Mouse (Mus musculus): ENCODE measurements around the gene Tex19.1. TPM values are rescaled to one million over a fixed set of nuclear protein-coding genes. Genes with fewer than 3 reads are reported as not detected.
A peak's percentile ranks its signal among the peaks of the same experiment; 100 is the strongest.

Tex19.1 gene
- total and polyA plus RNA-seq, 3 experiments = not detected

DNA sequence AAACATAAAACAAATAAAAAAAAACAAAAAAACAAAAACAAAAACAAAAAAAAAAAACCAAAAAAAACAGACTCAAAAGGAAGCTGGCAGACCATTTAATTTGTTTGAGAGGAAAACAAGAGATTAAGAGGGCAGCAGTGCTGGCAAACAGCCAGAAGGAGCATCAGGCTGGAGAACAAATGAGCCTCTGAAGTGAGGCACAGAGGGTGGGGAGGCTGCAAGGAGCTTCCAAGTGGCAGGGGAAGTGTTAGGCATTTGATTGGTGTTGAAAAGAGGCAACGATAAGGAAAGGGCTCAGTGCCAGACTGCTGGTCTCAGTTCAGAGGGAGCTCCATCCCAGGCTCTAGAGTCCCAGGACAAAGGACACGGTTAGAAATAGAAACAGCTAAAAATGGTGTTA, 36.0 kb upstream of the Tex19.1 start:
- H3K27me3 ChIP-seq (ENCODE audit: insufficient read depth, low read length) = peaks cover 18% of the 10 kb centered on the region
- ATAC-seq (ENCODE audit: extremely low read depth, insufficient number of reproducible peaks, low FRiP score, poor library complexity, severe bottlenecking) = no peak
- peaks cover 21% of the 10 kb centered on the region for H3K36me3 ChIP-seq (replicated peaks)
- no peak for DNase-seq (ENCODE audit: low spot score)
- peaks cover 7% of the 10 kb centered on the region for H3K4me1 ChIP-seq (ENCODE audit: insufficient read depth, low read depth, low read length)
- no peak overlapping the region for H3K4me3 ChIP-seq (ENCODE audit: low read depth, low read length)
- TF ChIP-seq POLR2AphosphoS5 (IDR thresholded peaks at IDR 0.05; ENCODE audit: insufficient replicate concordance, low read depth, low read length) = no peak
- no peak for TF ChIP-seq GATA2 (IDR thresholded peaks at IDR 0.05; ENCODE audit: borderline replicate concordance, low read depth, low read length)
- TF ChIP-seq TAL1 (conservative IDR thresholded peaks at IDR 0.05; ENCODE audit: low read depth, low read length) = no peak
- no peak for TF ChIP-seq CTCF (IDR thresholded peaks at IDR 0.05; ENCODE audit: low read depth, low read length)
- TF ChIP-seq GATA1 (IDR thresholded peaks at IDR 0.05; ENCODE audit: borderline replicate concordance, low read length) = no peak
- no peaks in the 10 kb centered on the region for H3K9me3 ChIP-seq (replicated peaks)

DNA sequence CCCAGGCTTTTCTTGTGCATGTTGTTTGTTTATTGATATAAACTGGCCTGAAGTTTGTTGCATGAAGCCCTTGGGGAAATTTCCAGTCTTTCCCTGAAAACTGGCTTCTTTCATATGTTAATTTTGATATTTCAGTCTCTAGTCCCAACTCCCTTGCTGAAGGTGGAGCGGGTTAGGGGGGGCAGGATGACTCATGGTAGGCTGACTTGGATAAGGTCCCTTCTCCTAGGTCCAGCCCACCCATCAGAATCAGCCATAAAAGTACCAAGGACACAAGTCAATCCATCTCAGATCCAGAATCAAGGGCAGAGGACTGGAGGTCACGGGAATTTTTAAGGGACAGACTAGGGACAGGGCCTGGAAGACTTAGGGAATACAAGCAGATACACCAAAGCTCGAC, 34.9 kb upstream of the Tex19.1 start:
- Histone ChIP-seq H3K4me1 (ENCODE audit: insufficient read depth, low read depth, low read length) (peaks cover 10% of the 10 kb centered on the region), H3K36me3 (replicated peaks) (peaks cover 23% of the 10 kb centered on the region), H3K27me3 (ENCODE audit: insufficient read depth, low read length) (peaks cover 18% of the 10 kb centered on the region), H3K4me3 (ENCODE audit: low read depth, low read length) (no peak overlapping the region), H3K9me3 (replicated peaks) (no peaks in the 10 kb centered on the region)
- TF ChIP-seq GATA1 (IDR thresholded peaks at IDR 0.05; ENCODE audit: borderline replicate concordance, low read length) = no peak
- no peak for TF ChIP-seq POLR2AphosphoS5 (IDR thresholded peaks at IDR 0.05; ENCODE audit: insufficient replicate concordance, low read depth, low read length)
- TF ChIP-seq CTCF (IDR thresholded peaks at IDR 0.05; ENCODE audit: low read depth, low read length) = no peak
- TF ChIP-seq GATA2 (IDR thresholded peaks at IDR 0.05; ENCODE audit: borderline replicate concordance, low read depth, low read length) = no peak
- TF ChIP-seq TAL1 (conservative IDR thresholded peaks at IDR 0.05; ENCODE audit: low read depth, low read length) = no peak
- DNase-seq (ENCODE audit: low spot score) = no peak
- no peak for ATAC-seq (ENCODE audit: extremely low read depth, insufficient number of reproducible peaks, low FRiP score, poor library complexity, severe bottlenecking)

DNA sequence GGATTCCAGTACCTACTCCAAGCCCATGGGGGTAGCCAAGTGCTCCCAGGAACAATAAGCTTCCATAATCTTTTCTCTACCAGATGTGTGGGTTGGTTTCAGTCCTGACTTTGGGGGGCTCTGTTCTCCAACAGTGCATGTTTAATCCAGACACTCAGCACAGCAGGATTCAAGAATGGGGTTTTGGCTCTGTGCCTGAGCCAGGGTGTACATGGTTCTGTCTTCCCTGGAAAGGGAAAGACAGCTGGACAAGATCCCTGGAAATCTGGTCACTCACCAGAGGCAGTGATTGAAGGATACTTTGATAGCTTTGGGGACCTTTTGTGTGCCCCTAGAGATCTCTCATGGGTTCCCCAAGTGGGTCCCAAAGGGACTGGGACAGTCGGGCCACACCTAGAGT, 34.3 kb upstream of the Tex19.1 start:
- ATAC-seq (ENCODE audit: extremely low read depth, insufficient number of reproducible peaks, low FRiP score, poor library complexity, severe bottlenecking) (no peak), DNase-seq (ENCODE audit: low spot score) (no peak)
- no peak overlapping the region for H3K4me3 ChIP-seq (ENCODE audit: low read depth, low read length)
- peaks cover 18% of the 10 kb centered on the region for H3K27me3 ChIP-seq (ENCODE audit: insufficient read depth, low read length)
- H3K36me3 ChIP-seq (replicated peaks) = peaks cover 29% of the 10 kb centered on the region
- no peak for TF ChIP-seq GATA1 (IDR thresholded peaks at IDR 0.05; ENCODE audit: borderline replicate concordance, low read length)
- TF ChIP-seq TAL1 (conservative IDR thresholded peaks at IDR 0.05; ENCODE audit: low read depth, low read length) = no peak
- TF ChIP-seq CTCF (IDR thresholded peaks at IDR 0.05; ENCODE audit: low read depth, low read length) = no peak
- no peak for TF ChIP-seq POLR2AphosphoS5 (IDR thresholded peaks at IDR 0.05; ENCODE audit: insufficient replicate concordance, low read depth, low read length)
- TF ChIP-seq GATA2 (IDR thresholded peaks at IDR 0.05; ENCODE audit: borderline replicate concordance, low read depth, low read length) = no peak
- peaks cover 15% of the 10 kb centered on the region for H3K4me1 ChIP-seq (ENCODE audit: insufficient read depth, low read depth, low read length)
- no peaks in the 10 kb centered on the region for H3K9me3 ChIP-seq (replicated peaks)

DNA sequence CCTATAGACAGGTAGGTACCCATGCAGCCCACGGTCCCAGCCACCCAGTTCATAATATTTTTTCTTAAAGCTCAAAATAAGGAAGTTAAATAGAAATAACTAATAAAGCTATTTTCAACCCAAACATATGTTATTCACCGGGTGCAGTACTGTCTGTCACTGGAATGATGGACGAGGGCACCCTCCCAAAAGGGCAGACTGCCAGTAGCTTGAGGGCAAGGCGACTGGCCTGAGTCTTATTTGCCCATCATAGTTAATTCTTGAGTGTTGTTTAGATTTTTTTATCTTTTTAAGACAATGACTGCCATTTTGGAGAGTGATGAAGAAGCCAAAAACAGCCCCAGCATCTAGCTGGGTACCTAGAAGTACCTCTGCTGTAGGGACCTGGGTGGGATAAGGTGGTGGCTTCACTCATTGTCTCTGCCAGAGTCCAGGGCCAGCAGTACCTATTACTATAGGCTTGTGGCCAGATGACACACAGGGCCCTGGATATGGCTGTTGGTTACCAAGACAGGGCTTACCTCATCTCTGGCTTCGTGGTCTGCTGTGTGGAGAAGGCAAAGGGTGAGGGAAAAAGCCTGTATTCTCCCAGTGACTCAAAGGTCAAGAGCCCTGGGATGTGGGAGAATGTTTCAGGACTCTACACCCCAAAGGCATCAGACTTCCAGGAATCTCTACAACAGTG, 33.7 kb upstream of the Tex19.1 start:
- ATAC-seq (ENCODE audit: extremely low read depth, insufficient number of reproducible peaks, low FRiP score, poor library complexity, severe bottlenecking) (no peak), DNase-seq (ENCODE audit: low spot score) (no peak)
- peaks cover 21% of the 10 kb centered on the region for H3K4me1 ChIP-seq (ENCODE audit: insufficient read depth, low read depth, low read length)
- H3K9me3 ChIP-seq (replicated peaks) = no peaks in the 10 kb centered on the region
- H3K4me3 ChIP-seq (ENCODE audit: low read depth, low read length) = no peak overlapping the region
- peaks cover 18% of the 10 kb centered on the region for H3K27me3 ChIP-seq (ENCODE audit: insufficient read depth, low read length)
- no peak for TF ChIP-seq GATA2 (IDR thresholded peaks at IDR 0.05; ENCODE audit: borderline replicate concordance, low read depth, low read length)
- TF ChIP-seq GATA1 (IDR thresholded peaks at IDR 0.05; ENCODE audit: borderline replicate concordance, low read length) = no peak
- no peak for TF ChIP-seq TAL1 (conservative IDR thresholded peaks at IDR 0.05; ENCODE audit: low read depth, low read length)
- no peak for TF ChIP-seq POLR2AphosphoS5 (IDR thresholded peaks at IDR 0.05; ENCODE audit: insufficient replicate concordance, low read depth, low read length)
- no peak for TF ChIP-seq CTCF (IDR thresholded peaks at IDR 0.05; ENCODE audit: low read depth, low read length)
- peaks cover 35% of the 10 kb centered on the region for H3K36me3 ChIP-seq (replicated peaks)

DNA sequence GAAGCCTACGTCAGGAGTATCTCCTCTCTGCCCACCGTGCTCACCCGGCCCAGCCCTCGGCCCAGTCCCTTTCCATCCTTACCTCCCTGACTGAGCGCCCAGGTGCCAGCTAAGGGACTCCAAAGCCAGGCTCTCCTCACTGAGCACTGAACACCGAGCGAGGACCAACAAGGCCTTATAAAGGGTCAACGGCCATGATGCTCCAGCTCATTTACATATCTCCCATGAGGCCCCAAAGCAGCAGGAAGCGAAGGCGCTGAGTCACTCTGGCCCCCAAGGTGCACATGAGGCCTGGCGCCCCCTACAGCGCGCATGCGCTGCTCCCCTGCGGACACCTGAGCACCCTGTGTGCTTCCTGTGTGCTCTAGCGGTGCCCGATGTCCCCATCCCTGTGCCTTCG, 27.8 kb upstream of the Tex19.1 start:
- H3K4me3 ChIP-seq (ENCODE audit: low read depth, low read length) = peak overlapping the region; percentile 73
- DNase-seq (ENCODE audit: low spot score) (peak; percentile 74), ATAC-seq (ENCODE audit: extremely low read depth, insufficient number of reproducible peaks, low FRiP score, poor library complexity, severe bottlenecking) (peak; percentile 80)
- no peaks in the 10 kb centered on the region for H3K9me3 ChIP-seq (replicated peaks)
- H3K27me3 ChIP-seq (ENCODE audit: insufficient read depth, low read length) = 0 out of 2 replicates have a peak, but pooled peaks cover 4% of the 10 kb centered on the region
- H3K4me1 ChIP-seq (ENCODE audit: insufficient read depth, low read depth, low read length) = peaks cover 46% of the 10 kb centered on the region
- TF ChIP-seq CTCF (IDR thresholded peaks at IDR 0.05; ENCODE audit: low read depth, low read length) (no peak), POLR2AphosphoS5 (IDR thresholded peaks at IDR 0.05; ENCODE audit: insufficient replicate concordance, low read depth, low read length) (no peak), TAL1 (conservative IDR thresholded peaks at IDR 0.05; ENCODE audit: low read depth, low read length) (no peak)
- peaks cover 29% of the 10 kb centered on the region for H3K36me3 ChIP-seq (replicated peaks)

DNA sequence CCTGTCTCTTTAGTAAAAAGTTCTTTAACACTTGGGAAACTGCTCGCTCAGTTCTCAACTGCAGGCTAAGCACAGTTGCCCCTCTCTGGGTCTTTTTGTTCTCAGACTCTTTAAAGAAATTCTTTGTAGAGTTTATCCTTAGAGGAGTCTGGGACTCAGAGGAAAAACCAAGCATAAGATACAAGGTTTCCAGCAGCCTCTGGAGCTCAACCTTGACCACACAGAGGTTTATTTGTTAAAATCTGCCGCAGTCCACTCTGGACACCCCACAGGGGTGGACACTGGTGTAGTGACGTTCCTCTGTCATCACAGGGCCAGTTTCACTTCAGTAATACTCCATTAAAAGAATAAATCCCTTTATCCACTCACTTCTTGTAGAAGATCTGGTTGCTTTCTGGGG, 27.4 kb upstream of the Tex19.1 start, which contains the start of gene Tex19.2:
Gene Tex19.2, minus strand, starts transcription at position 101 of the 400 bp plus-strand sequence.
- TF ChIP-seq TAL1 (conservative IDR thresholded peaks at IDR 0.05; ENCODE audit: low read depth, low read length) = no peak
- no peak for TF ChIP-seq GATA2 (IDR thresholded peaks at IDR 0.05; ENCODE audit: borderline replicate concordance, low read depth, low read length)
- TF ChIP-seq POLR2AphosphoS5 (IDR thresholded peaks at IDR 0.05; ENCODE audit: insufficient replicate concordance, low read depth, low read length) = no peak
- no peak for TF ChIP-seq GATA1 (IDR thresholded peaks at IDR 0.05; ENCODE audit: borderline replicate concordance, low read length)
- no peak for TF ChIP-seq CTCF (IDR thresholded peaks at IDR 0.05; ENCODE audit: low read depth, low read length)
- Histone ChIP-seq H3K4me1 (ENCODE audit: insufficient read depth, low read depth, low read length) (peaks cover 49% of the 10 kb centered on the region), H3K36me3 (replicated peaks) (peaks cover 29% of the 10 kb centered on the region), H3K9me3 (replicated peaks) (no peaks in the 10 kb centered on the region), H3K4me3 (ENCODE audit: low read depth, low read length) (peak within 1 kb of the TSS; percentile 73), H3K27me3 (ENCODE audit: insufficient read depth, low read length) (0 out of 2 replicates have a peak, but pooled peaks cover 4% of the 10 kb centered on the region)
- DNase-seq (ENCODE audit: low spot score) (no peak), ATAC-seq (ENCODE audit: extremely low read depth, insufficient number of reproducible peaks, low FRiP score, poor library complexity, severe bottlenecking) (no peak)

Data from G1E (cell line).